Mouse (Mus musculus): ENCODE measurements around the gene P4hb. TPM values are rescaled to one million over a fixed set of nuclear protein-coding genes. Genes with fewer than 3 reads are reported as not detected.

P4hb gene
- polyA plus RNA-seq, 1 experiment from 2014 or later = 635 TPM

DNA sequence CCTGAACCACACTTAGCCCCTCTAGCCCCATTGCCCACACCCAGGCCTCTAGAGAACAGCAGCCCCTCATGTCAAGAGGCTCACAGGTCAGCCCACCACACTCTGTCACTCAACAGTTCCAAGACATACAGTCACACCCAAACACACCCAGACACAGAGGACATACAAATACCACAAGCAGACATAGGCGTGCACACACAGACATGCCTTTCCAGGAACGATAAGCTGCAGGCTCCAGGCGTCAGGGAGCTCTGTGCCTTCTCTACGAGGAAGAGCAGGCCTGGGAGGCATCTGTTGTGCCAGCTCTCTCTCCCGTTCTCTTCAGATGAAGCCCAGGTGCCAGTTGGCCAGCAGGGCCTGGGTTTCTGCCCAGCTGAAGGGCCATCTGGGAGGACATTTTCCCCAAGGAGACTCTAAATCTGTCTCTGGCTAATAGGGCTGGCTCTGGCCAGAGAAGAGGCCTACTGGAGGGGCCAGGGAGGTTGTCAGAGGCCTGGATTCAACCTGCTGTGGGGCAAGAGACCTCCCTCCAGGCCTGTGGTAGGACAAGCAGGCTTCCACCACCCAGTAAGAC, 52.0 kb downstream of the P4hb start:
- TF ChIP-seq CTCF (IDR thresholded peaks at IDR 0.05; ENCODE audit: low read depth) = no peak
- Histone ChIP-seq H3K36me3 (ENCODE audit: insufficient read depth, low read length) (no peaks in the 10 kb centered on the region), H3K4me1 (replicated peaks; ENCODE audit: insufficient read depth, low read length) (0 out of 2 replicates have a peak, but pooled peaks cover 10% of the 10 kb centered on the region), H3K4me3 (replicated peaks; ENCODE audit: low read depth, low read length) (no peak overlapping the region), H3K4me2 (ENCODE audit: low read length) (no peak overlapping the region), H3K9me3 (replicated peaks; ENCODE audit: low read length) (no peaks in the 10 kb centered on the region), H3K9ac (ENCODE audit: low read depth, low read length) (no peak overlapping the region), H3K27ac (no peak overlapping the region; the same call in 1 of the 2 replicates), H3K27me3 (ENCODE audit: insufficient read depth, low read length) (no peaks in the 10 kb centered on the region)
- 80% methylated on average over 5 of the region's 5 CpGs for WGBS
- DNase-seq (ENCODE audit: low spot score) = no peak
- ATAC-seq (replicated peaks; ENCODE audit: low FRiP score, low read depth) = no peak

- no peak for TF ChIP-seq CTCF (IDR thresholded peaks at IDR 0.05; ENCODE audit: low read depth)
- Histone ChIP-seq H3K9ac (ENCODE audit: low read depth, low read length) (no peak overlapping the region), H3K4me2 (ENCODE audit: low read length) (no peak overlapping the region), H3K9me3 (replicated peaks; ENCODE audit: low read length) (no peaks in the 10 kb centered on the region), H3K27me3 (ENCODE audit: insufficient read depth, low read length) (no peaks in the 10 kb centered on the region), H3K36me3 (ENCODE audit: insufficient read depth, low read length) (no peaks in the 10 kb centered on the region), H3K4me1 (replicated peaks; ENCODE audit: insufficient read depth, low read length) (0 out of 2 replicates have a peak, but pooled peaks cover 10% of the 10 kb centered on the region), H3K27ac (no peak overlapping the region), H3K4me3 (replicated peaks; ENCODE audit: low read depth, low read length) (no peak overlapping the region)
- DNase-seq (ENCODE audit: low spot score) (no peak), ATAC-seq (replicated peaks; ENCODE audit: low FRiP score, low read depth) (no peak)
- 81% methylated on average over 9 of the region's 9 CpGs for WGBS
Observed at GRCm38 (mm10) chr11:120520498-120520897, 52.6 kb downstream of the P4hb start.

GRCm38 (mm10) chr11:120519738-120520137, 53.3 kb downstream of the P4hb start:
- no peaks in the 10 kb centered on the region for H3K9me3 ChIP-seq (replicated peaks; ENCODE audit: low read length)
- H3K27me3 ChIP-seq (ENCODE audit: insufficient read depth, low read length) = no peaks in the 10 kb centered on the region
- peak overlapping the region; percentile 31; the same call in 1 of the 2 replicates for H3K9ac ChIP-seq (ENCODE audit: low read depth, low read length)
- no peak overlapping the region for H3K4me3 ChIP-seq (replicated peaks; ENCODE audit: low read depth, low read length)
- H3K4me1 ChIP-seq (replicated peaks; ENCODE audit: insufficient read depth, low read length) = 0 out of 2 replicates have a peak, but pooled peaks cover 10% of the 10 kb centered on the region
- H3K36me3 ChIP-seq (ENCODE audit: insufficient read depth, low read length) = no peaks in the 10 kb centered on the region
- peak overlapping the region; percentile 54; the same call in 1 of the 2 replicates for H3K27ac ChIP-seq
- DNase-seq (ENCODE audit: low spot score) = peak; percentile 78
- peak overlapping the region; percentile 32; the same call in 1 of the 2 replicates for H3K4me2 ChIP-seq (ENCODE audit: low read length)
- WGBS = 25% methylated on average over 9 of the region's 9 CpGs
- TF ChIP-seq CTCF (IDR thresholded peaks at IDR 0.05; ENCODE audit: low read depth) = no peak
- ATAC-seq (replicated peaks; ENCODE audit: low FRiP score, low read depth) = 0 out of 2 replicates have a peak, but pooled peaks have one; percentile 31

- no peak for ATAC-seq (replicated peaks; ENCODE audit: low FRiP score, low read depth)
- DNase-seq (ENCODE audit: low spot score) = no peak
- Histone ChIP-seq H3K9me3 (replicated peaks; ENCODE audit: low read length) (no peaks in the 10 kb centered on the region), H3K4me3 (replicated peaks; ENCODE audit: low read depth, low read length) (no peak overlapping the region), H3K4me1 (replicated peaks; ENCODE audit: insufficient read depth, low read length) (0 out of 2 replicates have a peak, but pooled peaks cover 10% of the 10 kb centered on the region), H3K36me3 (ENCODE audit: insufficient read depth, low read length) (no peaks in the 10 kb centered on the region), H3K9ac (ENCODE audit: low read depth, low read length) (no peak overlapping the region), H3K4me2 (ENCODE audit: low read length) (no peak overlapping the region), H3K27me3 (ENCODE audit: insufficient read depth, low read length) (no peaks in the 10 kb centered on the region), H3K27ac (no peak overlapping the region)
- WGBS = 57% methylated on average over 6 of the region's 6 CpGs
- TF ChIP-seq CTCF (IDR thresholded peaks at IDR 0.05; ENCODE audit: low read depth) = no peak
Observed at GRCm38 (mm10) chr11:120518558-120518957, 54.5 kb downstream of the P4hb start.

- no peak overlapping the region for H3K4me2 ChIP-seq (ENCODE audit: low read length)
- DNase-seq (ENCODE audit: low spot score) (peak; percentile 35), ATAC-seq (replicated peaks; ENCODE audit: low FRiP score, low read depth) (no peak)
- no peaks in the 10 kb centered on the region for H3K36me3 ChIP-seq (ENCODE audit: insufficient read depth, low read length)
- H3K4me1 ChIP-seq (replicated peaks; ENCODE audit: insufficient read depth, low read length) = 0 out of 2 replicates have a peak, but pooled peaks cover 10% of the 10 kb centered on the region
- WGBS = 53% methylated on average over 6 of the region's 6 CpGs
- H3K4me3 ChIP-seq (replicated peaks; ENCODE audit: low read depth, low read length) = no peak overlapping the region
- H3K9ac ChIP-seq (ENCODE audit: low read depth, low read length) = no peak overlapping the region
- TF ChIP-seq CTCF (IDR thresholded peaks at IDR 0.05; ENCODE audit: low read depth) = no peak
- H3K27me3 ChIP-seq (ENCODE audit: insufficient read depth, low read length) = no peaks in the 10 kb centered on the region
- H3K9me3 ChIP-seq (replicated peaks; ENCODE audit: low read length) = no peaks in the 10 kb centered on the region
- H3K27ac ChIP-seq = no peak overlapping the region
Observed at GRCm38 (mm10) chr11:120518027-120518426, 55.0 kb downstream of the P4hb start.

DNA sequence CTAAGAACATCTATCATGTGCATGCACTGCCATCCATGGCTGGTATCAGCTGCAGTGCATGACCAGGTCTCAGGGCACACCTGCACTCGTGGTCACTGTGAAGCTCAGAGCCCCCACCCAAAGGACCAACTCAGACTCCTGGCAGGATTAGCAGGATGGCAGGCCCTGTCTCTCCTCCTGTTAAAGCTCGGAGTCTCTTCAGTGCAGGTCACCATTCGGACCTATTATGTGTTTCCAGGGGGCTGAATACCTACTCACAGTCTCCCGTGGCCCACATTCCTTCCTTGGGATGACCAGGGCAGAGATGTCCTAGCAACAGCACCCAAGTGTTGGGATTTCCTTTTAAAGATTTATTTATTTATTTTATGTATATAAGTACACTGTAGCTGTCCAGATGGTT, 55.9 kb downstream of the P4hb start:
- no peak overlapping the region for H3K4me3 ChIP-seq (replicated peaks; ENCODE audit: low read depth, low read length)
- TF ChIP-seq CTCF (IDR thresholded peaks at IDR 0.05; ENCODE audit: low read depth) = no peak
- H3K9ac ChIP-seq (ENCODE audit: low read depth, low read length) = no peak overlapping the region
- WGBS = 90% methylated on average over 4 of the region's 4 CpGs
- 0 out of 2 replicates have a peak, but pooled peaks cover 10% of the 10 kb centered on the region for H3K4me1 ChIP-seq (replicated peaks; ENCODE audit: insufficient read depth, low read length)
- no peaks in the 10 kb centered on the region for H3K36me3 ChIP-seq (ENCODE audit: insufficient read depth, low read length)
- DNase-seq (ENCODE audit: low spot score) (no peak), ATAC-seq (replicated peaks; ENCODE audit: low FRiP score, low read depth) (no peak)
- H3K27ac ChIP-seq = no peak overlapping the region
- no peaks in the 10 kb centered on the region for H3K9me3 ChIP-seq (replicated peaks; ENCODE audit: low read length)
- no peak overlapping the region for H3K4me2 ChIP-seq (ENCODE audit: low read length)
- no peaks in the 10 kb centered on the region for H3K27me3 ChIP-seq (ENCODE audit: insufficient read depth, low read length)
